Mouse (Mus musculus): Measurements from ENCODE around the gene Gins2. TPM values are rescaled to one million over a fixed set of nuclear protein-coding genes. Genes with fewer than 3 reads are reported as not detected.

Gene Gins2
- 13.3 and 32.0 TPM in 2 replicates for total RNA-seq (2015; ENCODE audit: low replicate concordance)
- total RNA-seq (2017; ENCODE audit: low replicate concordance): 4.3 and 14.3 TPM in 2 replicates

- ATAC-seq (replicated peaks; ENCODE audit: low FRiP score, poor library complexity, severe bottlenecking): peak; percentile 92
Measured at GRCm38 (mm10) chr8:120588908-120589771, at the start of gene Gins2. Gins2 (minus strand) TSS chr8:120589304.

DNA sequence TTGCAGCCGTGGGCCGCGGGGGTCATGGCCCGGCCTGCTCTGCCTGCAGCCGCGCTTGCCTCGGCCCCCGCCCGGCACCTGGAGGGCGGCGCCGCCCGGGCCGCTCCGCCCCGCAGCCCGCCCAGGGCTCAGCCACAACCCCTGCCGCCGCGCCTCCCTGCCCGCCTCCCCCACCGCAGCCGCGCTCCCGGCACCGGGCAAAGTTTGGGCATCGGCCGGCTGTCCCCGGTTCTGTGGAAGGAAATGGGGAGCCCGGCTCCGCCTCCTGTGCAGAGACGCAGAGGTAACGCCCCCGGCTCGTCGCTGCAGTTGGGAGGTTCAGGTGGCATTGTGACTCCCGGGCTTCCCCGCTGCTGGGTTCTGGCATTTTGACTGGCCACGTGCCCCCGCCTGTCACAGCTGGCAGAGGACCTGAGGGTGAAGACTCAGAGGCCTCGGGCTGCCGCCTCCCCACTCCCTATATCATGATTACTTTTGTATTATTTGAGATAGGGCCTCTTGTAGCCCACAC lies 45.3 kb upstream of the Gins2 start:
- no peak for ATAC-seq (replicated peaks; ENCODE audit: low FRiP score, poor library complexity, severe bottlenecking)

DNA sequence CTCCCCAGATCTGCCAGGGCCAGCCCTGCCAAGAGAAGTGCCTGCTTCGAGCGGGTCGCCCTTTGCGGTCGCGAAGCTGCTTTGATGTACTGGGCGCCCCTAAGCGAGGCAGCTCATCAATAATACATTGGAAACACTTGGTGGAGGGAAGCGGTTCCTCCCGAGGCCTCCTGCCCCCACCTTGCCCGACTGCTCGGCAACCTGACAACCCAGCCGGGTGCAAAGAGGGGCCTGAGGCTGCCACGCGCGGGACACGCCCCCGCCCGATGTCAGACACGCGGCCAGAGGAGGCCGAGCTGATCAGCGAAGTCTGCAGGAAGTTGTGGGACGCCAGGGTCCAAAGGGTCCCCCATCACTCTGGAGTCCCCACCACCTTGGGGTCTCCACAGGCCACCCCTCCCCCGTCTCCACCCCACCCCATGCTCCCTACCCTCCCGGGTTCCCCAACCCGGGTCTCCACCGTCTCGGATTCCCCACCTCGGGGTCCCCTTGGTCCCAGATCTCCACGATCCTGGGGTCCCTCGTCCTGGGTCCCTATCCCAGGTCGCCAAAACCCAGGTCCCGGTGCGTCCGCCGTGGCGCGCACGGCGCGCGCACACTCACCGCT lies 44.7 kb upstream of the Gins2 start:
- ATAC-seq (replicated peaks; ENCODE audit: low FRiP score, poor library complexity, severe bottlenecking): no peak

DNA sequence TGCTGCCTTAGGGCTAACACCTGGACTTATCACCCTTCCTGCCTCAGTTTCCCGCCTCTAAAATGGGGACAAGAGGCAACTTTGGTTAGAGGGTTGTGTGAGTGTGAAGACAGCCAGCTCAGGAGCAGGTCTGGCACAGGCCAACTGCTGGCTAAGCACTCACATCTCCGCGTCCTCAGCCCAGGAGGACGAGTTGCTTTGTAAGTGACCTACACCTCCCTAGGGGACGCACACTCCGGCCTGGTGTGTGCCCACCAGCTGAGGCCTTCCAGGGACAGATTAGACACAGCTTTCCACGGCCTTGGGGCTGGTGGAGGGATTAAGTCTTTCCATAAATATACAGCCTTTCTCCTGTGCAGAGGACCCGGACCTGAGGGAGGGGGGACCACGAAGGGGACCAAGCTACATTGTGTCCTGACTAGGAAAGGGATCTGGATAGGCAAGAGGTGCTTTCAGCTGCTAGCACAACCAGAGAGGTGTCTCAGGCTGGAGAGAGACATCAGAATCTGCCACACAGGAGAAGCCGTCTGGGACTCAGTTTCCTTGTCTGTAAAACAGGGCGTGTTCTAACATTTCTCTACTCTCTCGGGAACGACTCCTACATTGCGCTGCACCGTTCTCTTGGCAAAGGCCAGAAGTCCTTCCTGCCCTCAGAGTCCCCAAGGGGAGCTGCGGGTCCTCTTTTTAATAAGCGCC lies 44.0 kb upstream of the Gins2 start:
- ATAC-seq (replicated peaks; ENCODE audit: low FRiP score, poor library complexity, severe bottlenecking): no peak

GRCm38 (mm10) chr8:120631441-120632375 lies 42.6 kb upstream of the Gins2 start:
- no peak for ATAC-seq (replicated peaks; ENCODE audit: low FRiP score, poor library complexity, severe bottlenecking)

DNA sequence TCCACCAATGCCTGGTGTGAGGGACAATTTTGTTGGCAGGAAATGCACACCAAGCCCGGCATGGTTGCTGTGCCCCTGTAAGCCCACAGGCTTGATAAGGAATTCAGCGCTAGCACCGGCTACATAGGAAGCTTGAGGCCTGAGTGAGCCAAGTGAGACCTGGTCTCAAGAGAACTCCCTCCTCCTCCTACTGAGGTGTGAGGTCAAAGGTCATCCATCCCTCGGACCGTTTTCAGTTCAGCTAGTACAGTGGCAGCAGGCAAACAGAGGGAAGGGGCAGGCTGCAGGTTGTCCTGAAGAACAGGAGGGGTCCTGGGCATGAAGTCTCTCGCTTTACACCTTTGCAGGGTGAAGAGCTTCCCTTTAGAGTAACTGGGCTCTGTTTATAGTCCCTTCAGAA lies 41.7 kb upstream of the Gins2 start:
- no peak for ATAC-seq (replicated peaks; ENCODE audit: low FRiP score, poor library complexity, severe bottlenecking)

DNA sequence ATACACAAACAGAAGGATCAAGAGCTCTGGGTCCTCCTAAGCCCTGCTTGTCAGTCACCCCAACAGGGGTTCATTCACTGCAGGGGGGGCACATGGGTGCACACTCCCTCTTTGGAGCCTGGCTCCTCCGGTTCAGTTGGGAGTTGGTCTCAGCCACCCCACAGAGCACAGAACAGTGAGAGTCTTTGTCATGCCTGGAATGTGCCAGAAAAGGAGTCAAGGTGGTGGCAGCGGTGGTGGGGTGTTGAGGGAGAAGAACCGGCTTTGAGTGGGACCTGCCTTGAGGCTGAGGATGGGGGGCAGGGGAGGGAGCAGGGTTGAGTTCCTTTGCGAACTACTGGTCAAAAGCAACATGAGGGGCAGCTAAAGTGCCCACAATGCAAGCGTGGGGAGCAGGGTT lies 40.9 kb upstream of the Gins2 start:
- ATAC-seq (replicated peaks; ENCODE audit: low FRiP score, poor library complexity, severe bottlenecking): no peak

- no peak for ATAC-seq (replicated peaks; ENCODE audit: low FRiP score, poor library complexity, severe bottlenecking)
Measured at GRCm38 (mm10) chr8:120627298-120627697, 38.2 kb upstream of the Gins2 start.

GRCm38 (mm10) chr8:120626461-120626860 lies 37.4 kb upstream of the Gins2 start:
- ATAC-seq (replicated peaks; ENCODE audit: low FRiP score, poor library complexity, severe bottlenecking): no peak

DNA sequence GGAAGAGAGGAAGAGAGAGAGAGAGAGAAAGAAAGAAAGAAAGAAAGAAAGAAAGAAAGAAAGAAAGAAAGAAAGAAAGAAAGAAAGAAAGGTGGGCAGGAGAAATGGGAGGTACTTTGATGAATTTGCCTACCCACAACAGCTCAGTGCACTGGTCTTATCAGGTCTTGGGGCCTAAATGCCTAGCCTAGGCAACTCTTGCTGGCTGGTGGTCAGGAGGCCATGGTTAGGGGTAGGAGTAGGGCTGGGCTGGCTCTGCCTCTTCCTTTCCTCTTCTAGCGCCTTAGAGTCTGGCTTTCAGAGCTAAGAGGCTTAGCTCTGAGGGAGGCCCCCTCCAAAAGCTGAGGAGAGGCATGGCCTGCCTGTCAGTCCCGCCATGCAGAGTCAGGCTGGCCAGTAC lies 34.5 kb upstream of the Gins2 start:
- ATAC-seq (replicated peaks; ENCODE audit: low FRiP score, poor library complexity, severe bottlenecking): no peak

DNA sequence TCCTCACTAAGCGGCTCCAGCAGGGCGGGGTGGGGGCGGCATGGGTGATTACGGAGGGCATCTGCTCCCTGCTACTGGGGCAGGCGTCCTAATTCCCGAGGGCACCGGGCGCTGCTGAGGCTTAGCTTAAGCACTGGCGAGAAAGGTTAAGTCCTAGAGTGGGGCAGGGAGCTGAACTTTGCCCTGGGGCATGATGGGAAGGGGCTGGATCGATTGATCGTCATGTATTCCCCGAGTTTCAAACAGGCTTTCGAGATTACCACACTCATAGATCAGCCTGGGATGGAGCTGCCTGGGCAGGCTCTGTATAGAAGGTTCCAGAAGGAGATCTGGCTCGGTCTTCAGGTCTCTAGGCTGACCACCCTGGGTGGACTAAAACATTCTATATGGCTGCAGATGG lies 33.1 kb upstream of the Gins2 start:
- ATAC-seq (replicated peaks; ENCODE audit: low FRiP score, poor library complexity, severe bottlenecking): no peak

GRCm38 (mm10) chr8:120620441-120620840 lies 31.3 kb upstream of the Gins2 start:
- no peak for ATAC-seq (replicated peaks; ENCODE audit: low FRiP score, poor library complexity, severe bottlenecking)

DNA sequence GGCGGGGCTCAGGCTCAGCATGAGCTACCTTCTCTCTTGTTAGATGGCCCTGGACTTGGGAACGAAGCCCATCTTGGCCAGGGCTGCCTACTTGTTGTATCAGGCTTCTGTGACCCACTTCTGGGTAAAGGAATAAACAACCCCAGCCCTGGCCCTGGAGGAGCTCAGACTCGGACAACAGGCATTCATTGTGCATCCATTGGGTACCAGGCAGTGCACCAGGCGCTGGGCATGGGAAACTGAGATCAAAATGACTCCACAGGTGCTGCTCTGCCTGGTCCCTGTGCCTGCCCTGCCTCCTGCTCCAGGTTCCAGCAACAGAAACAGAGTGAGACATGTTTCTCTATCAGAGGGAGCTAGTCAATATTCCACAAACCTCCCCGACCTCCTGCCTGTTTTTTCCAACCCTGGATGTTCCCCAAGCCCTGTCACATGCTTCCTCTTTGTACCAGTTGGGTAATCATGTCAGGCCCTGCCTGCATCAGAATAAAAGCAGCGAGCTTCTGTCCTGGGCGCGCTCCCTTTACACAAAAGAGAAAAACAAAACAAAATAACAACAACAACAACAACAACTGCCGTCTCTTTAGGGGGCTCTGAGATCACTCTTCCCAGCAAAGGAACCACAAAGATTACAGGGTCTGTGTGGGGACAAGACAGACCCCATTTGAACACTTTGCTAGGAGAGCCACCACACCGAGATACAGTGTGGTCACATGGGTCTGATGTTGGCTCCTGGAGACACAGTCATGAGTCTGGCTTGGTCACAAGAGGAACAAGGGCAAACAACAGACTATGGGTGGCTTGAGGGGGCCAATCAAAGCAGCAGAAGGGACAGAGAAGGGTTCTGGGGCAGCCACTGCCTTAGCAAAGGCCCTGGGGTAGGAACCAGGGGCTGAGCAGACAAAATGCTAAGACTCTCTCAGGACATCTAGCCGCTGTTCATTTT lies 30.4 kb upstream of the Gins2 start:
- no peak for ATAC-seq (replicated peaks; ENCODE audit: low FRiP score, poor library complexity, severe bottlenecking)

- peak; percentile 77 for ATAC-seq (replicated peaks; ENCODE audit: low FRiP score, poor library complexity, severe bottlenecking)
Measured at GRCm38 (mm10) chr8:120618110-120618509, 29.0 kb upstream of the Gins2 start.

DNA sequence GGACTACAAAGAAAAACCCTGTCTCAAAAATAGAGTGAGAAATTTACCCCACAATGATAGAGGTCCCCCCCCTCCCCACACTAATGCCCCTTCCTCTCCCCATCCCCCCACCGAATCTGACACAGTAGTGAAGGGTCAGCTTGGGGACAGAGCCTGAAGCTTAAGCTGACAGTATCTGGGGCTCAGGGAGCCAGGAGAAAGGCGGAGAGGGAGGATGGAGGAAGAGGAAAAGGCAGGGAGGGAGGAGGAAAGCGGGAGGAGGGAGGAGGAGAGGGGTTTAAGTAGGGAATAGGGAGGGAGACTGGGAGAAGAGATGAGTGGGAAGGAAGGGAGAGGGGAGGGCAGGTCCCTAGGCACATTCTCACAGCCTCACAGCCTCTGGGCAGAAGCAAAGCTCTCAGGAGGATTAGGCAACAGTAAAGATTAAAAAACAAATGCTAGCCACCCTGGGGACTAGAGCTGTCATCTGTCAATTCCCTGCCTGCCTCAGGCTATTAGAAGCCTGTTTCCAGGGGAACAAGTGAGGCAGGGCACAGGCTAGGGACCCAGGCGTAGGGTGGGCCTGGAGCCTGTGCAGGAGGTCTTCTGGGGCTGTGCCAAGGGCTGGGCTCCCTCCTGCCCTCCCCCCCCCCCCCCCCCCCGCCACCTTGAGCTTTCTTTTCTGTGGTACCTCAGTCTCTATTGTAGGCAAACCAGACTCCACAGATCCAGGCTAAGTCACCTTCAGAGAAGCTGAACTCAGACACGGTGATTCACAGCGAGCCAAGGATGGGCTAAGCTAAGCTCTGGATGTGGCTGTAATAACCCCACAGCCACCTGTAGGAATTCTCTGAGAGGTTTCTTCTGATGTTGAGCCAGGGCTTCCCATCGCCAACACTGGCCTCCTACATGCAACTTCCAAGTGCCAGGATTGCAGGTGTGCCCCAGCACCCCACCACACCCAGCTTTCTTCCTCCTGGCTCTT lies 27.8 kb upstream of the Gins2 start:
- no peak for ATAC-seq (replicated peaks; ENCODE audit: low FRiP score, poor library complexity, severe bottlenecking)

DNA sequence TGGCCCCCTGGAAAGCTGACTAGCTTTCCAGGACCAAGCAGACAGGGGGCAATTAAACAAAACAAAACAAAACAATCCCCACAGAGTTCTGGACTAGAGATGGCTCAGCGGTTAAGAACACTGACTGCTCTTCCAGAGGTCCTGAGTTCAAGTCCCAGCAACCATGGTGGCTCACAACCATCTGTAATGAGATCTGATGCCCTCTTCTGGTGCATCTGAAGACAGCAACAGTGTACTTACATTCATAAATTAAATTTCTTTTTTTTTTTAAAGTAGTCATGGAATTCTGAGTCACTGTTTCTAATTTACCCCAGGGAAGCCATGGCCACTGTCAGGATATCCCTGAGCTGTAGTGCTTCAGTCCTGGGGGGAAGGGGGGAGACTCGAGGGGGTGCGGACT lies 25.4 kb upstream of the Gins2 start:
- ATAC-seq (replicated peaks; ENCODE audit: low FRiP score, poor library complexity, severe bottlenecking): no peak

DNA sequence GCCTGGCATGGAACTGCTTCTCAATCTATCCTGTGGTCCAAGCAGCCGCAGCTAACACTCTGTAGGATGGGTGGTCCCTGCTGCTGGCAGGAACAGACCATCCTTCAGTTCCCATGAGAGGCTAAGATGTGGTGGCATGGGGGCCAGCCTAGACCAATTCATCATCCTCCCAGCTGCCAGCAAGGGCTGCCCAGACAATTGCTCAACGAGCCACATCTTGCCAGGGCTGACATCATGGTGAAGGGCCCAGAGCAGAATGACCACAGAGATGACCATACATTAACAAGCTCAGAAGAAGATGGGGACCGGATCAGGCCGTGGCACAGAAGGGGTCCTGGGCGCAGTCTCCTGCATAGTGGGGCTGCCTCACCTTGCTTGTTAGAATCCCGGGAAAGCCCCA lies 21.7 kb upstream of the Gins2 start:
- ATAC-seq (replicated peaks; ENCODE audit: low FRiP score, poor library complexity, severe bottlenecking): no peak

Data from erythroblast, adult 5-6 weeks (primary cell).